Mouse (Mus musculus): Measurements from ENCODE around the gene Ddc. TPM values are rescaled to one million over a fixed set of nuclear protein-coding genes. Genes with fewer than 3 reads are reported as not detected.

Gene Ddc
- total and polyA plus RNA-seq, 3 experiments = 0.17 to 0.33 TPM; not detected in 1

- in situ Hi-C loops (cut with MboI; ENCODE audit: low pct_ligation_motif_present, low pct_unique_long_range_greater_than_20kb, low sequenced_read_pairs) (no loop called here), dilution Hi-C loops (cut with MboI; ENCODE audit: extremely low pct_ligation_motif_present, extremely low pct_unique_long_range_greater_than_20kb, low sequenced_read_pairs) (no loop called here)
- no peaks in the 10 kb centered on the region for H3K36me3 ChIP-seq (replicated peaks in 1 of 2; ENCODE audit: control insufficient read depth in 1 of 2, insufficient read depth in 1 of 2, low read length in 1 of 2)
- no peaks in the 10 kb centered on the region for H3K27me3 ChIP-seq (replicated peaks)
- TF ChIP-seq CTCF (conservative IDR thresholded peaks at IDR 0.05 in 1 of 2, IDR thresholded peaks at IDR 0.05 in 1 of 2; ENCODE audit: low read depth in 2 of 2, low read length in 2 of 2) = no peak
- TF ChIP-seq JUND (conservative IDR thresholded peaks at IDR 0.05; ENCODE audit: low read depth, low read length) = no peak
- TF ChIP-seq ZKSCAN1 (IDR thresholded peaks at IDR 0.05; ENCODE audit: borderline replicate concordance, low read depth, low read length) = no peak
- TF ChIP-seq CHD2 (IDR thresholded peaks at IDR 0.05; ENCODE audit: low read length) = no peak
- no peak for TF ChIP-seq RCOR1 (conservative IDR thresholded peaks at IDR 0.05; ENCODE audit: low read depth, low read length)
- TF ChIP-seq MYC (IDR thresholded peaks at IDR 0.05; ENCODE audit: low read depth, low read length) = no peak
- no peak for TF ChIP-seq E2F4 (IDR thresholded peaks at IDR 0.05; ENCODE audit: insufficient replicate concordance, low read depth, low read length)
- TF ChIP-seq RAD21 (IDR thresholded peaks at IDR 0.05; ENCODE audit: low read depth, low read length) = no peak
- H3K4me1 ChIP-seq (ENCODE audit: control insufficient read depth in 1 of 2, insufficient read depth in 2 of 2) = peaks cover 0 to 16% of the 10 kb centered on the region in 2 experiments; a peak in 2 of 4 replicates
- H3K4me3 ChIP-seq (replicated peaks in 1 of 3; ENCODE audit: low read depth in 2 of 3, low read length in 2 of 3, poor library complexity in 1 of 3) = no peak overlapping the region
- no peak overlapping the region for H3K9ac ChIP-seq (ENCODE audit: insufficient read depth, low read depth)
- H3K9me3 ChIP-seq (replicated peaks; ENCODE audit: low read length) = peaks cover 4% of the 10 kb centered on the region
- H3K79me2 ChIP-seq (replicated peaks; ENCODE audit: control insufficient read depth, extremely low read depth, insufficient read depth, poor library complexity, severe bottlenecking) = no peaks in the 10 kb centered on the region
- DNase-seq (ENCODE audit: extremely low read depth) = no peak
- H3K4me2 ChIP-seq (ENCODE audit: insufficient read depth, low read depth, poor library complexity, severe bottlenecking) = no peak overlapping the region
- H3K27ac ChIP-seq (ENCODE audit: insufficient read depth, low read depth) = no peak overlapping the region
These were observed 42.2 kb downstream of the Ddc start for GRCm38 (mm10) chr11:11855685-11856131.

DNA sequence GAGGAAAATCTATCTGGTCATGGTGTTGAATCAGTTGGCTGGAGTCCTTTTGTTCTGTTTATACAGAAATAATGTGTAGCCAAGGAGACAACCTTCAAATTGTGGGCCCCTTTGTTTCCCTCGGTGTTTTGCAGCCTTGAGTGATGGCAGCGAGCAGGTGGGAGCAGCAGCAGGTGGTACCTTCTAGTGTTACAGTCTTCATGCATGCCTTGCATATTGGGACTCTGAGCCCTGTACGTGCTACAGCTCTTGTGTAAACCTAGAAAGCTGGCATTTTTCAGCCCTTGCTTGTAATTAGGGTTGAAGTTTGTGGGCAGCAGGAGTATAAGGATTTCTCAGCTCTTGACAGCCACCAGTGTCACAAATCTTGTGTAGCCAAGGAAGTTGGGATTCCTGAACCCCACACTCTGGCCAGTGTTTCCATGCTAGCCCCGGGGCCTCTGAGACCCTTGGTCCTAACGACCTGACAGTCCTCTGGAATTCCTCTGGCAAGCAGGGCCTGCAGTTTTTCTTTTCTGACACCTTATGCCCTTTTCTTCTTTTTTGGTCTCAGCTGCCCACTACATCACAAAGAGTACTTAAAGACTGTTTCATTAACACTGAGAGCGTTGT is 42.8 kb downstream of the Ddc start:
- H3K9me3 ChIP-seq (replicated peaks; ENCODE audit: low read length) = peaks cover 4% of the 10 kb centered on the region
- TF ChIP-seq POLR2AphosphoS2 (IDR thresholded peaks at IDR 0.05; ENCODE audit: low read depth, low read length) (no peak), E2F4 (IDR thresholded peaks at IDR 0.05; ENCODE audit: insufficient replicate concordance, low read depth, low read length) (no peak), ZKSCAN1 (IDR thresholded peaks at IDR 0.05; ENCODE audit: borderline replicate concordance, low read depth, low read length) (no peak), CHD2 (IDR thresholded peaks at IDR 0.05; ENCODE audit: low read length) (no peak), RCOR1 (conservative IDR thresholded peaks at IDR 0.05; ENCODE audit: low read depth, low read length) (no peak), USF2 (conservative IDR thresholded peaks at IDR 0.05; ENCODE audit: low read depth, low read length) (no peak), ETS1 (conservative IDR thresholded peaks at IDR 0.05; ENCODE audit: low read depth, low read length) (no peak), ZNF384 (IDR thresholded peaks at IDR 0.05; ENCODE audit: low read depth, low read length) (no peak), MAZ (IDR thresholded peaks at IDR 0.05; ENCODE audit: low read depth, low read length) (no peak), UBTF (IDR thresholded peaks at IDR 0.05; ENCODE audit: low read depth, low read length) (no peak), RAD21 (IDR thresholded peaks at IDR 0.05; ENCODE audit: low read depth, low read length) (no peak)
- no peaks in the 10 kb centered on the region for H3K36me3 ChIP-seq (replicated peaks in 1 of 2; ENCODE audit: control insufficient read depth in 1 of 2, insufficient read depth in 1 of 2, low read length in 1 of 2)
- H3K27me3 ChIP-seq (replicated peaks) = no peaks in the 10 kb centered on the region
- peaks cover 2 to 16% of the 10 kb centered on the region in 2 experiments; a peak in 2 of 4 replicates for H3K4me1 ChIP-seq (ENCODE audit: control insufficient read depth in 1 of 2, insufficient read depth in 2 of 2)
- dilution Hi-C loops (cut with MboI; ENCODE audit: extremely low pct_ligation_motif_present, extremely low pct_unique_long_range_greater_than_20kb, low sequenced_read_pairs) (no loop called here), in situ Hi-C loops (cut with MboI; ENCODE audit: low pct_ligation_motif_present, low pct_unique_long_range_greater_than_20kb, low sequenced_read_pairs) (no loop called here)
- H3K4me3 ChIP-seq (replicated peaks in 1 of 3; ENCODE audit: low read depth in 2 of 3, low read length in 2 of 3, poor library complexity in 1 of 3) = no peak overlapping the region
- H3K9ac ChIP-seq (ENCODE audit: insufficient read depth, low read depth) = no peak overlapping the region
- no peak overlapping the region for H3K27ac ChIP-seq (ENCODE audit: insufficient read depth, low read depth)
- no peak overlapping the region for H3K4me2 ChIP-seq (ENCODE audit: insufficient read depth, low read depth, poor library complexity, severe bottlenecking)
- no peak for DNase-seq (ENCODE audit: extremely low read depth)
- H3K79me2 ChIP-seq (replicated peaks; ENCODE audit: control insufficient read depth, extremely low read depth, insufficient read depth, poor library complexity, severe bottlenecking) = no peaks in the 10 kb centered on the region

Measured in CH12.LX (cell line).